9 mouse cellular contexts compared by ENCODE assay signal in genomic region chr8:120743898-120744290, GRCm38 (mm10). TPM values are rescaled to one million over a fixed set of nuclear protein-coding genes. Genes with fewer than 3 reads are reported as not detected.
DNase-seq lines count a peak whose midpoint lies in the region; ATAC-seq and TF ChIP-seq lines count a peak whose summit lies in the region.
"Had no signal": no experiment of that assay in that cellular context is flagged by ENCODE, and none has a peak within 500 bp of the region (broad histone marks: within the 10 kb centered on the region; RNA-seq: fewer than 3 reads in every experiment).

No protein-coding gene starts in this region.

- H3K9me3 ChIP-seq in intestine, embryonic 15.5 days: no peaks in the 10 kb centered on the region
- H3K9me3 ChIP-seq in liver, embryonic 16.5 days (replicated peaks; ENCODE audit: control insufficient read depth, low read length): no peaks in the 10 kb centered on the region
- H3K9me3 ChIP-seq in stomach, postnatal 0 days (ENCODE audit: control insufficient read depth, low read length): no peaks in the 10 kb centered on the region

- no peaks in the 10 kb centered on the region for H3K27me3 ChIP-seq in spleen, adult 2 months (ENCODE audit: control insufficient read depth, insufficient read depth, low read length)
- H3K27me3 ChIP-seq in intestine, embryonic 15.5 days (replicated peaks): no peaks in the 10 kb centered on the region
- H3K27me3 ChIP-seq in liver, embryonic 16.5 days (ENCODE audit: control insufficient read depth, insufficient read depth, low read depth, low read length): no peaks in the 10 kb centered on the region
- H3K27me3 ChIP-seq in stomach, postnatal 0 days (ENCODE audit: control insufficient read depth, insufficient read depth, low read length): no peaks in the 10 kb centered on the region

- peaks cover 64% of the 10 kb centered on the region for H3K36me3 ChIP-seq in spleen, adult 2 months (ENCODE audit: control insufficient read depth, insufficient read depth, low read length)
- no peaks in the 10 kb centered on the region; the same call in 1 of the 2 replicates for H3K36me3 ChIP-seq in intestine, embryonic 15.5 days
- H3K36me3 ChIP-seq in liver, embryonic 16.5 days (ENCODE audit: control insufficient read depth, insufficient read depth): no peaks in the 10 kb centered on the region
- no peaks in the 10 kb centered on the region for H3K36me3 ChIP-seq in stomach, postnatal 0 days (ENCODE audit: control insufficient read depth, insufficient read depth, low read length)

- no peak for TF ChIP-seq EP300 in stomach, postnatal 0 days (optimal IDR thresholded peaks at IDR 0.05)

- peaks cover 66% of the 10 kb centered on the region for H3K4me1 ChIP-seq in spleen, adult 2 months (ENCODE audit: control insufficient read depth, insufficient read depth, insufficient read length)
- H3K4me1 ChIP-seq in intestine, embryonic 15.5 days (replicated peaks): peaks cover 41% of the 10 kb centered on the region
- H3K4me1 ChIP-seq in liver, embryonic 16.5 days (ENCODE audit: control insufficient read depth, low read depth, low read length): peaks cover 12% of the 10 kb centered on the region
- H3K4me1 ChIP-seq in stomach, postnatal 0 days (replicated peaks; ENCODE audit: control insufficient read depth, insufficient read depth): peaks cover 13% of the 10 kb centered on the region

- peak; percentile 74 for ATAC-seq in intestine, embryonic 15.5 days
- ATAC-seq in liver, embryonic 16.5 days (ENCODE audit: low read depth): peak; percentile 35; the same call in 1 of the 2 replicates
- ATAC-seq in stomach, postnatal 0 days (ENCODE audit: low FRiP score, low TSS enrichment): peak; percentile 81
- ATAC-seq: forebrain, postnatal 0 days had no signal

- H3K4me2 ChIP-seq in intestine, embryonic 15.5 days (replicated peaks): peak overlapping the region; percentile 19
- no peak overlapping the region for H3K4me2 ChIP-seq in liver, embryonic 16.5 days (ENCODE audit: low read depth, low read length)
- 0 out of 2 replicates have a peak overlapping the region, but pooled peaks have one; percentile 1 for H3K4me2 ChIP-seq in stomach, postnatal 0 days (replicated peaks; ENCODE audit: low read depth)

- WGBS in spleen, adult 2 months: 65% methylated on average over 4 of the region's 4 CpGs
- 39% methylated on average over 4 of the region's 4 CpGs for WGBS in intestine, embryonic 15.5 days
- 35% methylated on average over 4 of the region's 4 CpGs for WGBS in liver, embryonic 16.5 days (ENCODE audit: insufficient replicate concordance)
- 37% methylated on average over 4 of the region's 4 CpGs for WGBS in stomach, postnatal 0 days

- no peak overlapping the region for H3K4me3 ChIP-seq in spleen, adult 2 months (ENCODE audit: extremely low read depth, insufficient read depth, insufficient read length)
- H3K4me3 ChIP-seq in intestine, embryonic 15.5 days (replicated peaks): no peak overlapping the region
- no peak overlapping the region for H3K4me3 ChIP-seq in liver, embryonic 16.5 days (ENCODE audit: low read depth, low read length)
- H3K4me3 ChIP-seq in stomach, postnatal 0 days (ENCODE audit: low read depth, low read length): no peak overlapping the region

- no peak for DNase-seq in spleen, adult 2 months (ENCODE audit: low read depth in 1 of 2, low spot score in 2 of 2)
- no peak for DNase-seq in spleen, postnatal 36 days (ENCODE audit: low spot score in 2 of 2)
- DNase-seq in stomach, postnatal 0 days (ENCODE audit: low spot score): peak; percentile 65
- no peak for DNase-seq in left cerebral cortex, postnatal 36 days (ENCODE audit: low spot score in 2 of 2)
- no peak for DNase-seq in T-cell, adult 2 months (ENCODE audit: low spot score)
- no peak for DNase-seq in layer of hippocampus, adult 11-12 months (ENCODE audit: low spot score)
- DNase-seq: forebrain, postnatal 0 days had no signal

- TF ChIP-seq CTCF in spleen, adult 2 months (IDR thresholded peaks at IDR 0.05; ENCODE audit: extremely low read depth, insufficient read depth, insufficient read length, insufficient replicate concordance): no peak
- TF ChIP-seq CTCF in stomach, postnatal 0 days (IDR thresholded peaks at IDR 0.05; ENCODE audit: low read depth): no peak

- 0 out of 2 replicates have a peak overlapping the region, but pooled peaks have one; percentile 8 for H3K9ac ChIP-seq in intestine, embryonic 15.5 days
- no peak overlapping the region for H3K9ac ChIP-seq in liver, embryonic 16.5 days (ENCODE audit: low read depth, low read length)
- H3K9ac ChIP-seq in stomach, postnatal 0 days (ENCODE audit: low read length): no peak overlapping the region; the same call in 1 of the 2 replicates
- H3K9ac ChIP-seq: forebrain, postnatal 0 days had no signal

- intact Hi-C loops in left cerebral cortex, postnatal 36 days (cut with DNase I): no loop called here

- peak overlapping the region; percentile 90 for H3K27ac ChIP-seq in spleen, adult 2 months (ENCODE audit: insufficient read depth, low read length)
- peak overlapping the region; percentile 90 for H3K27ac ChIP-seq in intestine, embryonic 15.5 days
- peak overlapping the region; percentile 42 for H3K27ac ChIP-seq in liver, embryonic 16.5 days (ENCODE audit: low read length)
- H3K27ac ChIP-seq in stomach, postnatal 0 days (replicated peaks): peak overlapping the region; percentile 84

- TF ChIP-seq POLR2A in spleen, adult 2 months (IDR thresholded peaks at IDR 0.05; ENCODE audit: low read depth, low read length): no peak

RNA-seq across cellular contexts. Expression of gene Irf8, which starts 7.7 kb away (rescaled TPM):
- 255 and 267 TPM in 2 replicates for polyA plus RNA-seq in spleen, adult 2 months (2012; rRNA removed)
- 41.9 and 46.6 TPM in 2 replicates for polyA plus RNA-seq in intestine, embryonic 15.5 days (2015; fragmentation: Nextera tagmentation; extraction: Ambion mirVana)
- polyA plus RNA-seq in liver, embryonic 16.5 days (2015; fragmentation: Nextera tagmentation; extraction: Ambion mirVana): 17.4 and 18.9 TPM in 2 replicates
- 18.7 and 18.9 TPM in 2 replicates for polyA plus RNA-seq in stomach, postnatal 0 days (2015; fragmentation: Nextera tagmentation; extraction: Ambion mirVana)
- 1 to 10 TPM; 5.2 to 5.5 TPM for total RNA-seq in left cerebral cortex, postnatal 36 days (2021)
